Mouse (Mus musculus) lung, postnatal 14 days (tissue): Measurements from ENCODE around the gene Chrm3.

Experiments used
- DNase-seq: peaks from one replicate; pipeline ENCODE4 v3.0.0; 2021

Chrm3 gene

DNA sequence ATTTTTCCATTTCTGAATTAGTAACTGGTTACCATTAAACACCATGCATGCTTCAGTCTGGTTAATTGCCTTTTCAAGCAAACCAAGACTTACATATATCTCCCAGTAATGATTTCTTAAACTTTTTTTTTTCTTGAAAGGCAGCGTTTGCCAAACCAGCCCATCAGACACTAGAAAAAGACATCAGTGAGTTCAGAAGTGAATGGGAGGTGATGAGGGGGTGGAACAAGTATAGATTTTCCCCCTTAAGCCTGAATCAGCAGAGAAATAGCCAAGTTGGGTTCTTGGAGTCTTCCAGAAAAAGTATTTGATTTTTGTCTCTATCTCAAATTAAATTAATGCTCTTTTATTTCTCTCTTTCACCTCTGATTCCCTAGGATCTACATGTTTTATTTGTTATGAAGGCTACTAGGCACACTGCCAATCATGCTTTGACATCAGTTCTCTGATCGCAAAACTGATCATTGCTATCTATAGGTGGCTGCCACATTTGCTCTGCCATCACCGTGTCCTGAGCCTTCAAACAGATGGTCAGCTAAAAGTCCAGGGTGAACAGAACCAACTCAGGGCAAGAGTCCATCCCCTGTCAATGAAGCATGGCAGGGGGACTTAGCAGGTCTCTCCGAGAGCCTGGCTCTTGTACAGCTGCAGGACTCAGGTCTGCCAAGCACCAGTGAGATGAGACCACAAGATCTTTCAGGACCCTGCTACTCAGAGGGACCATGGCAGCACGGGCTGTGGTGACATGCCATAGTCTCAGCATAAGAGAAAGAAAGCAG, 125.1 kb downstream of the Chrm3 start:
- DNase-seq = no peak

DNA sequence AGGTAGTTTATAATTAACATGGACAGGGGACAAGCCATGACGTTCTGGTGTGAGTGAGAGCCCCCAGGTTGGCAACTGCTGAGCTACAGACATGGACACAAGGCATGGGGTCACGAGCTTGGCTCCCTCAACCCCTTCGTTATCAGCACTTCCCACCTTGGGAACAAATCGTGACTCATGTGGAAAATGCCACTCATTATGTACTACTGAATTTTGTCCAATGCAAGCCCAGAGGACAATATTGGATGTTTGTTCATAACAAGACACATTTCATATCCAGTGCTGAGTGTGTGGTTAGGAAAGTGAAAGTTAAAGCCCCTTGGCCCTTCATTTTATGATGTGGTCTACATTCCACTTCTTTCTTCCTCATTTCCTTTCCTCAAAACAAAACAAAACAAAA, 140.2 kb downstream of the Chrm3 start:
- no peak for DNase-seq

- DNase-seq = no peak
Measured at GRCm38 (mm10) chr13:10212112-10212511, 148.5 kb downstream of the Chrm3 start.

- no peak for DNase-seq
Measured at GRCm38 (mm10) chr13:10210522-10211244, 150.0 kb downstream of the Chrm3 start.

GRCm38 (mm10) chr13:10199206-10199956, 161.3 kb downstream of the Chrm3 start:
- DNase-seq = no peak

DNA sequence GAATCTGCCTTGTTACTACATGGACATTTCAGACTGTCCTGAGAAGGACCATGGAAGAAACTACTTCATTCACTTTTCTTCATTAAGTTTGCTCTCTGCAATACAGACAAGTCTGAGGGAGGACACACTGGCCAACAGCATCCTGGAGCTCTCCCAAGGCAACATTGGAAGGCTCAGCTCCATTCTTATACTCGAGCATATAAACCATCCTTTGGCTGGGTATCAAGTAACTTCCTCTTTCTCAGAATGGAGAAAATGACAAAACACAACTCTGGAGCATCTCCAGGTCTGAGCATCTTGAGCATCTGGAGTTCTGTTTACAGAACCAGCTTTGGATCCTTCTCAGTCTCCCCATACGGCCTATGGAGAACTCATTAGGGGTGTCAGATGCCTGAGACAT, 170.8 kb downstream of the Chrm3 start:
- DNase-seq = peak; percentile 4

GRCm38 (mm10) chr13:10187926-10188325, 172.7 kb downstream of the Chrm3 start:
- DNase-seq = no peak

DNA sequence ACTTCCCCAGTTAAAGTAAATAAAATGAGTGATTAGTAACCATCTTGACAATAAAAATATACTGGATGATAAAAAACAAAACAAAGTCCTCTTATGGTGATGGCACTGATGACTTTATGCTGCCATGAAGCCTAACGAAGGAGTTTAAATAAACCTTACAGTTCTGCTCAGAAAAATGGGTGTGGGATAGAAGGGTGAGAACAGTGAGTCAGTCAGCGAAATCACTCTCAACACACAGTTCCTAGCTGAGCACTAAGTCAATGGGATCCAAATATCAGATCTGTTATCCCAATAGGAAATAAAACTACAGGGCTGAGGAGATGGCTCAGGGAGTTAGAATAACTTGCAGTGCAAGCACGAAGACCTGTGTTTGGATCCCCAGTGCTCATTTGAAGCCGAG, 176.8 kb downstream of the Chrm3 start:
- DNase-seq = no peak

DNA sequence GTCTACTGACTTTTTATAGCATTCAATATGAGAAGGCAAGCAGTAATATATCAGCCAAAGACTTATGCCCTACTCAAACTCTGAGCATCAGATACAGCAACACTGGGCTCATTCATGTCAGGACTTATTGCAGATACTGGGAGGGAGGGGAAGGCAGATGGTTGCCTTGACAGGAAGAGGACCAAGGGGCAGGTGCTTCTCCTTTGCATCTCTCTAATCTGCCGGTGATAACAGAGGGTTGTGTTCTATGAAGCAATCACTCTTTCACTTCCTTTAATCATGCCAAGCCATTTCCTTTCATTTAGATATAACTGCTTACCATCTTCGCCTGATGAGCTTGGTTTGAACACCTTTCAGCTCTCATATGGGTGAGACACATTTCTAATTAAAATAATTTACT, 177.9 kb downstream of the Chrm3 start:
- DNase-seq = no peak

DNA sequence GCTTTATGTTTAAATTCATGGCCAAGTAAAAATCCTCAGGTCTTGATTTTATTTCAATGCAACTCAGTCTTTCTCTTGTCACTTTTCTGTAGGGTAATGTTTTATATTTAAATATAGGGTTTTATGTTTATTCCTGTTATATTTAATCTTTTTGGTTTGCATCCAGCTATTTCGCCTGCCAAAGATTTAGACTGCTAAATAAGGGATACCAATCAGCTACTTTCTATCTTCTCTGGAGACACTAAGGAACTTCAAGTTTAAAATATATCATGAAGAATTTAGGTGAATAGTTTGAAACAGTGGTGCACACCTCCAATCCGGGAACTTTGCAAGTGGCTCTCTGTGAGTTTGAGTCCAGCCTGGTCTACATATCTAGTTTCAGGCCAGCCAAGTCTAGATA, 190.1 kb downstream of the Chrm3 start:
- DNase-seq = no peak

DNA sequence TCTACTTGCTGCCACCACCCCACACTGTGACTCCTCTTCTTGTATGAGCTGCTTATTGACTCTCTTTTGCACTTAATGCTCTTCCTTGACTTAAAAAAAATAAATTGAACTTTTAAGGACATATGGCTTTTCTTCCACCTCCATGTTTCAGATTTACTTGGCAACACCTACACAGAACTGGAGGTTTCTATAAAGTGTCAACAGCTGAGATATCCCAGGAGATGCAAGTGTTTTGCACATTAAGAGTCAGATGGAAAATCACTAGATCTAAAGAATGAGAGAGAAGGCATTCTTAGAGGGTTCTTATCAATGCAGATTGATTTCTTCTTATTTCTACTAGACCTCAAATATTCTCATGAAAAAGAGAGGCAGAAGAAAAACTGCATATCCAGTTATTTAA, 197.3 kb downstream of the Chrm3 start:
- no peak for DNase-seq

DNA sequence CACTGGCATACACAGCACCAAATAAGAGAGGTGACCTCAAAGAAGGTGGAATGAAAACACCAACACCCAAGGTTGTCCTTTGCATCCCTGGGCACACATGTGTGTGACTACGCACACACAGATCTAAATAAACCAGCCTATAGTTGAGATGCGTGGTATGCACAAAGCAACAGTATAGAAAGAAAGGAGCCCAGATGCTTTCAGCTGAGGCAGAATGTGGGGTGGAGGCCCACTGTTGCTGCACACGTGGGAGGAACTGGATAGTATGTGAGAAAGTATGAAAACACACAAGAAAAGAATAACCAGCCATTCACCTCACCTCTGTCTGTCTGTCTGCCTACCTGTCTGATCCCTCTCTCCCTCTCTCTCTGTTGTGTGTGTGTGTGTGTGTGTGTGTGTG, 203.2 kb downstream of the Chrm3 start:
- DNase-seq = no peak

DNA sequence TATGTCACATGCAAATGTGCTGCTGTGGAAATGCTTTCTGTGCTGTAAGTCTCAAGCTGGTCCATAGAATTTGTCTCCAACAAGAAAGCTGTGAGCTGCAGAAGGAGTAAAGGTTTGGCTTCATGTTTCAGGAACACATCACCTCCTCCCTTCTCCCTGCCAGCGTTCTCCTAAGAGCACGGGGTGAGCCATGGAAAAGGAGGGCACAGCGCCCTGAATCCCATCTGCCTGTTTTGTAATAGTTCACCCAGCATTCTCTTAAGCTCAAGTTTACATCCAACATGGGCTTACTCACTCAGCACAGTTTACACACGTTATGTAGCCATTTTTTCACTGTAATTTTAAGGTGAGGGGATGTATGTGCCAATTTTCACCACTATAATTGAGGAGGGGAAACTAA, 220.1 kb downstream of the Chrm3 start:
- DNase-seq = no peak

DNA sequence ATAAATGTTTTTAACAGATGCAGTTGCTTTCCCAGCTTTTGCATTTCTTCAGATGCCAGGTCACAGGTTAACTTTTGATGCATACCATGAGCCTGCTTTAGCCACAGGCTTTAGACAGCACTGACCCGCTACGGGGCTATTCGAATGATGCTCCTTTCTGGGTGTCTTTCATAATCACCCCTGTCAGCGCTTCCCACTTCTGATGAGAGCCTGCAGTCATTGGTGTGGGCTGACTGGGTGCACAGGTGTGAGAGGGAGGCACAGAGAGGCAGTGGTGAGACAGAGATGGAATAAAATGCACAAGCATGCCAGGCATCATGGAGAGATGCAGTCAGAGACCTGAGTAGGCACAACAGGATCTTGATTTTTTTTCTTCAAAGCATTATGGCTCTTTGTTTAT, 221.8 kb downstream of the Chrm3 start:
- DNase-seq = no peak

- DNase-seq = no peak
Measured at GRCm38 (mm10) chr13:10131064-10131463, 229.6 kb downstream of the Chrm3 start.

DNA sequence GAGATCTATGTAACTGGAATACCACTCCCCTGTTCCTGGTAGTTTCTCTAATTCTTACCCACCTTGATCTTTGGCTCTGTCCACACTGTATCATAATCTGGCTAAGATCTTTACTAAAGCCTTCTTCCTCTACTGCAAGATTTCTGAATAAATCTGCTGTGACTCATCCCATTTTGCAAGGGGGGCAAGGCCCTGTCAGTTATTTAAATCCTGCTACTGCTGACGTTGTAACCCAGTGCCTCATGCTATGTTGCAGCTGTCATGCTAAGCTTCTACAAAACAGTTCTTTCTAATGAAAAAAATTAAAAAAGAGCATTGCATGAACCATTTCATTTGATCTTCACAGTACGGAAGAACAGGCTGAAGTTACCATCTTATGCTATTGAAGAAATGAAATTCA, 248.4 kb downstream of the Chrm3 start:
- peak; percentile 17 for DNase-seq

DNA sequence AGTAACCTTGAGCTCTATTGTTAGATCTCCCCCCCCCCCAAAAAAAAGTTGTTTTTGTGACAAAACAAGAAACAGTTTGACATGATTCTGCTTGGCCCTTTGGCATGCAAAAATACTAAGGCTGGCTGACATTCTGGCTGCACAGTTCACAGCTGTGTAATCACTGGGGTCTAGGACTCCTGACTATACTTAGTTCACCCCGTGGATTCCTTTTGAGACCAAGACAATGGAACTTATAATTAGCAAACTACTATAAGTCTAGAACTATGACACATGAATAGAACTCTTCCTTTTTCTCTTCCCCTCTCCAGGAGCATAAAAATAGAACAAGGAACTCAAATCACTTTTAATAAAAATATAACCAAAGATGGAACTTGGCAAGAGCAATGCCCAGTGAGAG, 251.1 kb downstream of the Chrm3 start:
- DNase-seq = peak; percentile 7

DNA sequence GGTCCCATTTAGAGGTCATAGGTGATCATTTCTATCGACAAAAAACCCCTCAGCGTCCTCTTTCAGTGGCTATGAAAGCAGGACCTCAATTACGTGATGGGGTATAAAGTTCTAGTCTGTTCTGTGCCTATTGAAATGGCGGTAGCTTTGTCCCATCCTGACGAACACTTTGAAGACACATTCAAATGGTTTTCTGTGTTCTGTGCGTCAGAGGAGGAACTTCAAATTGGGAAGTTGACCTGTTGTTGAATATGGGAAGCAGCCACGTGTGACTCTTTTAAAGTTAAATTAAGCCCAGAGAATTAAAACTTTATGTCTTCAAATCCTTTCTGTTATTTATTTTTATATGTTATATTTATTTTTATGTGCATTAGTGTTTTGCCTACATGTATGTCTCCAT, 253.3 kb downstream of the Chrm3 start:
- no peak for DNase-seq

GRCm38 (mm10) chr13:10090778-10091177, 269.9 kb downstream of the Chrm3 start:
- no peak for DNase-seq

GRCm38 (mm10) chr13:10086336-10086735, 274.3 kb downstream of the Chrm3 start:
- no peak for DNase-seq

DNA sequence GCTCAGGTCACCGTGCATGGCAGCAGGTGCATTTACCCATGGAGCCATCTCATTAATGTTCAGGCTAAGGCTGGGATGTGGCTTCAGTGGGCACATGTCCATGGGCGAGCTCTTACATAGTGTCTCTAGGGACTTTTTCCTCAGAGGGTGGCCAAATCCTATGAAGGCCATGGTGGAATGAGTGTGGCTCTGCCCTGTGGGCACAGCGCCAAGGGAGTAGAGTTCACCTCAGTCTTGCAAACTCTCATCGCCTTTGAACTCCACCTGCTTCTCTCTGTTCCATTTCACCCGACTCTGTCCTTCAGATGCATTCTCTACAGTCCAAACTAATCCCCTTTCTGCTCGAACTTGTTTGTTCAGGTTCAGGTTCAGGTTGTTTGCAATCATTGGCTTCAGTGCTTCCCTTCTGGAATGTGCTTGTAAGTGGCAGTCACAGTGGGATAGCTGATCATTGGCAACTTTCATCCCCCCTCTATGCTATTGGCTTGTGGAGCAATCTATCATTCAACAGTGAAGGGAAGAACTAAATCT, 278.7 kb downstream of the Chrm3 start:
- no peak for DNase-seq

GRCm38 (mm10) chr13:10071165-10071564, 289.5 kb downstream of the Chrm3 start:
- peak; percentile 52 for DNase-seq

DNA sequence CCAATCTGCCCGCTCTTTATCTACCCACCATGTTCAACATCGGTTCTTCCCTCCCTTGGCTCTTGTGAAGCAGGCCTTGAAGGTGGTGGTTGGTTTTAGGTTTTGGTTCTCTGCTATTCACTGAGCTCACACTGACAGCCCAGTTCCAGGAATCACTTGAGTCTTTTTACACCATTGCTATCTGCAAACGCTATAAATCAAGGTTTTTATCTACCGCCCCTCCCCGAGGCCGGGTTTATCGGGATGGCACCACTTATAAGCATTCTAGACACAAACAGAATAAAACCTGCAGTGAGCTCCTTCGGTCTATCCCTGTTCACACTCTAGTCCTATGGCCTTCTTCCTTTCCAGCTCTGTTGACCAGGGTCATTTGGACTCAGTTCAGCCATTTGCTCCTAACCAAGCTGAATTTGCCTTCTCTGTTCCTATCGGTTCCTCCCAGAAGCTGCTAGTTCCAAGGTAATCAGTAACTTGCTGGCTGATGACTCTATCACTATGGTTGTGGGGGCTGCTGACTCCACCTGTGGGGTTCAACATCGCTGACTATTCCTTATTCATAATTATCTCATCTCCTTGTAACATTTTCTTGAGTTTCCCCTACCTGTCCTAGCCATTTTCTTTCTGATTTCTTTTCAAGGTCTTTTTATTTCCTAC, 291.6 kb downstream of the Chrm3 start:
- no peak for DNase-seq
